Mouse (Mus musculus) brain, embryonic 14.5 days (tissue): ENCODE measurements around the gene Arf3.

Experiments
- CTCF ChIP-seq: fragments of 200-500 bp; IDR thresholded peaks from 2 replicates; pipeline ENCODE4 v1.5.1; 2012; ENCODE audit warnings: inconsistent platforms, mild to moderate bottlenecking, moderate library complexity, borderline replicate concordance; ENCODE audit not compliant: insufficient read depth, insufficient read length; ENCODE audit errors: extremely low read depth
- POLR2A ChIP-seq: fragments of 200-500 bp; IDR thresholded peaks from 2 replicates; pipeline ENCODE4 v1.6.1; 2012; ENCODE audit warnings: mild to moderate bottlenecking, inconsistent platforms, borderline replicate concordance; ENCODE audit not compliant: poor library complexity, insufficient read depth, insufficient read length, severe bottlenecking; ENCODE audit errors: extremely low read depth

GRCm38 (mm10) chr15:98691486-98692147 is 71.4 kb downstream of the Arf3 start:
- TF ChIP-seq CTCF (no peak), POLR2A (no peak)
